ENCODE assay signal across 23 mouse cellular contexts in the genomic region with DNA sequence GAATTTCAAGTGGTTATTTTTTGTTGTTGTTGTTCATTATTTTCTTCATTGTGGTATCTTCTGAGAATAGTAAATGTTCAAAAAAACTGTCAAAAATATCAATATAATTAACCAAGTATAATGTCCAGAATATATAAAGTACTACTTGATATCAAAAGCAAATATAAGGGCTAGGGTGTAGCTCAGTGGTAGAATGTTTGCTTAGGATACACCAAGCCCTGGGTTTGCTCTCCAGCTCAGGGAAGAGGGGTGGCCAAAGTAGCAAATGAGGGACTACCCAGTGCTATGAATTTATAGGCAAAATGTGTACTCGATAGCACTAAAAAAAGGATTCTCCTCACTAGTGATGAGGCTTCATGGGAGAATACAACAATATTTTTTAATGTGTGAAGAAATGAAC.
"Had no signal": no experiment of that assay in that cellular context is flagged by ENCODE, and none has a peak within 500 bp of the region (broad histone marks: within the 10 kb centered on the region; RNA-seq: fewer than 3 reads in every experiment).

No protein-coding gene starts in this region.

- H3K27ac ChIP-seq: gastrocnemius, adult 2 months; heart, adult 2 months; heart, embryonic 13.5 days; heart, embryonic 15.5 days; hindbrain, embryonic 13.5 days; hindbrain, embryonic 15.5 days; hindbrain, postnatal 0 days; kidney, embryonic 15.5 days; kidney, postnatal 0 days; layer of hippocampus, adult 2 months; left cerebral cortex, adult 2 months; limb, embryonic 10.5 days; limb, embryonic 12.5 days had no signal

- H3K4me1 ChIP-seq: hindbrain, embryonic 13.5 days; hindbrain, embryonic 15.5 days; limb, embryonic 12.5 days had no signal

- H3K27me3 ChIP-seq: heart, embryonic 13.5 days; heart, embryonic 15.5 days; hindbrain, embryonic 13.5 days; hindbrain, embryonic 15.5 days; kidney, embryonic 15.5 days; limb, embryonic 12.5 days had no signal

- DNase-seq: gastrocnemius, adult 2 months; gastrocnemius, postnatal 10 days; gastrocnemius, postnatal 25 days; heart, adult 11 months; heart, adult 2 months; heart, postnatal 14 days; heart, postnatal 36 days; kidney, adult 11 months; kidney, adult 2 months; kidney, adult 9 months; kidney, postnatal 25 days; kidney, postnatal 4 days had no signal

- H3K9me3 ChIP-seq: heart, embryonic 13.5 days; heart, embryonic 15.5 days; hindbrain, embryonic 13.5 days; hindbrain, embryonic 15.5 days; kidney, embryonic 15.5 days; limb, embryonic 10.5 days; limb, embryonic 12.5 days had no signal

- H3K9ac ChIP-seq: heart, embryonic 15.5 days; hindbrain, embryonic 13.5 days; hindbrain, embryonic 15.5 days; kidney, embryonic 15.5 days; limb, embryonic 12.5 days had no signal

- H3K4me2 ChIP-seq: kidney, embryonic 15.5 days; limb, embryonic 12.5 days had no signal

- H3K4me3 ChIP-seq: gastrocnemius, adult 2 months; heart, adult 2 months; hindbrain, embryonic 13.5 days; hindbrain, embryonic 15.5 days; kidney, embryonic 15.5 days; layer of hippocampus, adult 2 months; left cerebral cortex, adult 2 months; limb, embryonic 10.5 days; limb, embryonic 12.5 days had no signal

- ATAC-seq: hindbrain, postnatal 0 days had no signal

- H3K36me3 ChIP-seq: heart, embryonic 13.5 days; heart, embryonic 15.5 days; hindbrain, embryonic 13.5 days; hindbrain, embryonic 15.5 days; kidney, embryonic 15.5 days; limb, embryonic 10.5 days; limb, embryonic 12.5 days had no signal
